Mouse (Mus musculus) left cerebral cortex, adult 9 months (tissue): ENCODE data around the gene Kif18b.
A peak's percentile ranks its signal among the peaks of the same experiment; 100 is the strongest.

ENCODE experiments used
- DNase-seq, 2 experiments: peaks; one replicate each; pipeline ENCODE4 v3.0.0; 2022; ENCODE audit warnings: low spot score in 2 of 2

Kif18b gene

DNA sequence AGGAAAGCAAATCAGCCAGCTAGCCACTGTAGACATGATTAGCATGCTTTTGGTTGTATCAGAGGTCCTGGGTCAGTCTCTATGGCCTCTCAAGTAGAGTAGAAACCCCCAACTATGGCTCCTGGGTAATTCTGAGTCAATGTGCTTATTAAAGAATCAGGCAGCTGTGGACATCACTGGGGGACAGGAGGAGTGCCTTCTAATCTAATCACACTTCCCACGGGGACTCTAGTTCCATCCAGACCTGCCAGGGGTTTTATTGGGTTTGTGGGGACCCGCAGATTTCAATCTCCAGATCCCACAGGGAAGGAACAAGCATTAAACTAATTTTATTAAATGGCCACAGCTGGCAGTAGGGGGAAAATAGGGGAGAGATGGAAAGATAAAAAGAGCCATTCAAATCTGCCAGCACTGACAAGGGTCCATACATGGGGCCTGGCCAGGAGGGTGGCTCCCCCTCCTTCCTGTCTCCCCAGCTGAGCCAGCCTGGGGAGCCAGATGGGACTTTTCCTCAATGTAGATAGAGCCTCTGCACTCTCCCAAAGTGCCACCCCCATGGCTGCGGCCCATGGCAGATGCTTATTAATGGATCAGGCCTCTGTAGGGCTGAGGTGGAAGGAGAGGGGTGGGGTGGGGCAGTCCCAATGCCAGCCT is 12.7 kb upstream of the Kif18b start:
- no peak for DNase-seq

DNA sequence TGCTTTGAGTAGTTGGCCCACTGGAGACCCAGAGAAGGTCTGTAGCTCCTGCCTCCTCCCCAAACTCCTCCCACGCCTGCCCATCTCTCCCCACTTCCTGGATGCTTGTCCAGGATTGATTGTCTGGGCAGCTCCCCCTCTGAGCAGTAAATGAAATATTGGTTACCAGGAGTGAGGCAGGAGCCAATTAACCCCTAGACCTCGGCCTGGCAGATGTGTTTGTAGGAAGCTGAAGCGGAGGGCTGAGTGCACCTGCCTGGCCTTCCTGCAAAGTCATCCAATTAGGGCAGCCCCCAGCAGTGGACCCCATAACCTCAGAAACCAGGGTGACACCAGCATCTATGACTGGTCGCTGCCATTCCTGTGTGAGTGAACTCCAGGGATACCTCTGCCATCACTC is 11.3 kb upstream of the Kif18b start:
- no peak for DNase-seq

DNA sequence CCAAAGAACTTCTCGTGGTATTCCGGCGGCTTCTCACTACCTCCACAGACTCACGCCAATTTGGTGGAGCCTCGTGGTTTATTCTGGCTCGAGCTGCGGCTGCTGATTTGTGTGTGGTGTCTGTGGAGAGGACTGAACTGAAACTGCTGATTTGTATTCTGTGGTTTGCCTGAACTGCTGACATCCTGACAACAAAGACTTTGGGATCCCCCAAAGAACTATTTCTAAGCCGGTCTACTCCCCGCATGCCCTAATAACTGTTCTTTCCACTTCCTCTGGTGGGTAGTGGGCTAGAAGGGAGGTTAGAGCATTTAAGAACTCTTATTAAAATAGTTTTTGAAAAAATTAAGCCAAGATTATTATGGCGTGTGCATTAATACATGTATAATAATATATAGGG is 5.7 kb upstream of the Kif18b start:
- no peak for DNase-seq

DNA sequence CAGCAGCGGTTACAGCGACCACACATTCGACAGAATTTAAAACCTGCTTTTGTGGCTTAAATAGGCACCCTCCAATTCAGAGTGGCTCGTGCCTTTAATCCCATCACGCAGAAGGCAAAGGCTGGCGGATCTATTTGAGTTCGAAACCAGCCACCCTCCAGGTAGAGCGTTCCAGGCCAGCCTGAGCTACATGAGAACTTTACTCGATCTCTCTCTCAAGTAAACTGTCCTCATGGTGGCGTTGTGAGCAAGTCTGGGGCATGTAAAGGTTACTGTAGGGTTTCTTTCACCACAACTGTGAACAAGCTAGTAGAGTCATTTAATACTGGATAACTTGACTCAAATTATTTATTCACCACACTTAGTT is 410 bp upstream of the Kif18b start:
- DNase-seq: no peak

DNA sequence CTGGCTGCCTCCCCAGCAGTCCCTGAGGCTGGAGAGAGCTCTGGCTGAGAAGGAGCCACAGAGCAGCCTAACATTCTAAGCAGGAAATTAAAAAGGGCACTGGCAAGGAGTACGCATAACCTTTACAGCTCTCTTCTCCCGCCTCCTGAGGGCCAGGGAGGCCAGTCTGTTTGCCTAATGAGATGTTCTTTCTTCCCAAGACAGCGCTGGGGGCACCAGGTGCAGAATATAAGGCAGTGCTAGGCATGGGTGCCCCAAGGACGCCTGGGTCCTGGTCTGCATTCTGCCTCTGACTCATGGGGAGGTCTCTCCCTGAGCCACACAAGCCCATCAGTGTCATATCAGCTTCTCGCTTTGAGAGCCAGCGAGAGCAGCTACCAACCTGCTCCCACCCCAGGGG is 3.4 kb downstream of the Kif18b start:
- DNase-seq: no peak

DNA sequence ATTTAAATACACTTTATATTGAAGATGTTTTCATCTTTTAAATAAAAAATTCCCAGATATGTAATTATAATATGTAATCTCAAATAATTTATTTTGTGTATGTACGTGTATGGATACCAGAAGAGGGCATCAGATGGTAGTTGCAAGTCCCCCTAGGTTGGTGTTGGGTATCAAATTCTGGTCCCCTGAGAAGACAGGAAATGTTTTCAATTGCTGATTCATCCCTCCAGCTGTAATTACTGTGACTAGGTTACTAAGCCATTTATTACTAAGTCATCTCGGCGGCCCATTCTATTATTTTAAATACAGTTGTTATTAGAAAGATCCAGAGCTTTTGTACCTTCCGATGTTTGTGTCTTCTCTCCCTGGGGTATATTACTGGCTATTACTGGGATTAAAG is 6.8 kb downstream of the Kif18b start:
- DNase-seq: no peak

DNA sequence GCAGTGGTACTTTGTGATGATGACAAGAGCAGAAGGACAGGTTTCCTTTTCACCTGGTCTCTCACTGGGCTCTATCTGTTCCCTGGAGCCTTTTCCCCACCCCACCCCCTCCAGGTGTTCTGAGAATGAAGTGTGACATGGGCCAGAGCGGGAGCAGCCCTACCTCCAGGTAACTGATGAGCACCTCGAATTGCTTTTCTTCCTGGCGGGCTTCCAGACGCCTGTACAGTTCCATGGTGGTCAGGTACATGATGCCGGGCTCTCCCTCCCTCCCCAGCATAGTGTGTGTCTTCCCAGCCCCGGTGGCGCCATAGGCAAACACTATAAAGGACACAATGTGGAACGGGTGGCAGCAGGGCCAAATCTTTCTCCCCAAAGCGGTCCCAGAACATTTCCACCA is 9.5 kb downstream of the Kif18b start:
- no peak for DNase-seq

DNA sequence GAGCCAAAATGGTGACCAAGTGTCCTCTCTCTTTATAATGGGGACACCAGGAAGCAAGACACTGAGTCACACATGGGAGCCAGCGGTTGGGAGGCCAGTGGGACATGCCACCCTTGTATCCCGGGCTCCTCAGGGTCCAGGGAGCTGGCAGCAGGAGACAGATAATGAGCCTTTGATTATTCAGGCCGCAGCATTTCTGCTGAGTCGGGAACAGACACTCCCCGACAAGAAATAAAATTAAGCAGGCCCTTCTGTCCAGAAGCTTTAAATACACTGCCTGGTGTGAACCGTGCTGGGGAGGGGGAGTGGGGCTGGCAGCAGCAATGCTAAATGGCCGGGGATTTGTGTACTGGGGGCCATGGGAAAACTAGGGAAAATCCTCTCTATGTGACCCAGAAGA is 13.5 kb downstream of the Kif18b start:
- no peak for DNase-seq

DNA sequence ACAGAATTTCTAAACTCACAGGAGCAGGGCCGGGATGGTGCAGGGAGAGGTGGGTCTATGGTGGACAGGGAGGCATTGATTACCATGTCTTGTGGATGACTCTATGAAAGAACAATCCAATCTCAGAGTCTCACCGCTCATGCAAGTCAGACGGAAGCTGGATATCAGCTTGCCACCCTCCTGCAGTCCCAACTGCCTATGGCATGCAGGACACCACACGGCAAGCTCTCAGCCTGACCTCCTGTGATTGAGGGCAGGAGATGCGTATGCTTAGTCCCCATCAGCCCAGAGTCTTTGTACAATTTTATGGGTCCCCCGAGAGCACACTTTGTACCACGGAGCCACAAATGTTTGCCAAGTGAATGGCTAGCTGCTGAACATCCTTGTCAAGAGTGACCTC is 21.3 kb downstream of the Kif18b start:
- DNase-seq: no peak

DNA sequence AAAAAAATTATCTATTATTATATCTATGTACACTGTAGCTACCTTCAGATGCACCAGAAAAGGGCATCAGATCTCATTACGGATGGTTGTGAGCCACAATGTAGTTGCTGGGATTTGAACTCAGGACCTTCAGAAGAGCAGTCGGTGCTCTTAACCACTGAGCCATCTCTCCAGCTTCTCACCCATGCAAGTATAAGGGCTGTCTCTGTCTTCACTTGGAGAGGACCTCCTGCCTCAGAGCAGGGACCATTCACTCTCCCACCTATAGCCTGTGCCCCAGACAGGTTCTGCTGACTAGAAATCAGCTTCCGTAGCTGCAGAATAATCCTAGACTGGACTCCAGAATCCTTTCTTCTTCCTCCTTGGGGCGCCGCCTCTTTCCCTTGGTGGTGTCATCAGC is 22.8 kb downstream of the Kif18b start:
- DNase-seq: no peak

DNA sequence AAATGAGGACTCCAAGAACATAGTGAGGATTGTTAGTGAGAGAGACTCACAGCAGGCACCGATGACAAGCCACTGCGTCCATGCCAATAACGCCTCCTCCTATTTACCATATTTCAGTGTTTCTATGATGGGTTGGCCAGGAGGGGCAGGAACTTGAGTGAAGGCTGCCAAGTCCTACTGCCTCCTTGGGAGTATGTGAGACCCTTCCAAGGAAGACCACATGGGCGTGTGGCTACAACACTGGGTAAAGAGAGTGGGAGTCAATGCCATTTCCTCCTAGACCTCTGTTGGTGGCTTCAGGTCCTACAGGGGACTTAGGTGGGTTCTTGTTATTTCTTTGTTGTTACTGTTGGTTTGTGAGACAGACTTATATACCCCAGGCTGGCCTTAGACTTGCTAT is 23.7 kb downstream of the Kif18b start:
- DNase-seq: no peak

DNA sequence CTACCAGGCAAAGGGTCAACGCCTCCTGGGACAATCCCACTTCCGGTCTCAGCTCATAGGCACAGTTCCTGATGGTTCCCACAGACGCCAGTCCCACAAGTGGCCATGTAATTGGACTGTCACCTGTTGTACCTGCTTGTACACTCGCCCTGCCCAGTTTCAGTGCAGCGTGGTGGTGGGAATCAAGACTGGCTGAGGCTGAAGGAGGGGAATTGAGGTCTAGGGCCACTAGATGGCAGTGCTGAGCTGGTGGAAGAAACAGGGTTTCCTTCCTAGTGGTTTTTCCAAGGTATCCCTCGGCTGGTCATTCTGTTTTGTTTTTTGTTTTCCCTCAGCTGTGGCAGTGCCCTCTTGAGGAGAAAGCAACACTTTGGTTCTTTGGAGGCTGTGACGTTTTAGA is 24.2 kb downstream of the Kif18b start, which contains the start of gene Gfap:
Gfap (minus strand) TSS at position 150 of the 400 bp plus-strand sequence.
- DNase-seq: peak in 1 of 2 experiments; percentile 85

DNA sequence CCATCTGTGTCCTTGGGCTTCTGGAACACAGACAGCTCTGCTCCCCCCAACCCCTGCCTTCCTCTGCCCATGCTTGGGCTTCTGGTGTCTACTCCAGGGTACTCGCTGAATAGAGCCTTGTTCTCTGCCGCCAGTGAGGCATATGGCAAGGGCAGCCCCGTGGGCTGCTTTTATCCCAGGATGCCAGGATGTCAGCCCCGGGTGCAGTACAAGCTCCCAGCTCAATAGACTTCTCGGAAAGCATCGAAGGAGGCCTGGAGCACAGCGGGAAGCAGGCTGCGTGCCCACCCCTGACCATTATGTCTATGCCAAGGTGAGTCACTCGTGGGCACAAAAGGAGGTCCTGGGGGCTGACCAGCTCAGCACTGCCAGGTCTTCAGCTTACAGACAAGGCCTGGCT is 26.5 kb downstream of the Kif18b start:
- DNase-seq: peak in 1 of 2 experiments; percentile 46

DNA sequence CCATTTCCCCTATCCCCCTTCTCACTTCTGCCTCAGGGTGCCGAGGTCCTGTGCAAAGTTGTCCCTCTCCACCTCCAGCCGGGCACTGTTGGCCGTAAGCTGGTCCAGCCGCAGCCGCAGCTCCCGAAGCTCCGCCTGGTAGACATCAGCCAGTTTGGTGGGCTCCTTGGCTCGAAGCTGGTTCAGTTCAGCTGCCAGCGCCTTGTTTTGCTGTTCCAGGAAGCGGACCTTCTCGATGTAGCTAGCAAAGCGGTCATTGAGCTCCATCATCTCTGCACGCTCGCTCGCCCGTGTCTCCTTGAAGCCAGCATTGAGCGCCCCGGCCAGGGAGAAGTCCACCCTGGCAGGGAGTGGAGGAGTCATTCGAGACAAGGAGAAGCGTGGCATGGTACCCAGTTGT is 28.3 kb downstream of the Kif18b start:
- no peak for DNase-seq

DNA sequence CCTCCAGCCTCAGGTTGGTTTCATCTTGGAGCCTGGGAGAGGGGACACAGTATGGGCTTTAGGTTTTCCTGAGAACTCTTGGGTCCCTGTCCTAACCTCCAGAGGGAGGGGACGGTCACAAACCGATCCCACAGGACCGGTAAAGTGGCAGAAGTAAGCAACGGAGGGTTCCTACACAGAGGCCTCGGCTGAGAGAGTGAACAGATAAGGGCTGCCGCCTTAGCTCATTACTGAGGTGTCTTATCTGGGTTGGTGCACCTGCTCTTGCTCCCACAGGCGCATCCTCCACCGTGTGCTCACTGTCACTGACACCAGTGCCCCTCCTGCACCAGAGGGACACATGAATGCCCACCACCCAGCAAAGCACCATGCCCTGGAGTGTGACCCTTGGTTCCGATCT is 29.1 kb downstream of the Kif18b start:
- no peak for DNase-seq

DNA sequence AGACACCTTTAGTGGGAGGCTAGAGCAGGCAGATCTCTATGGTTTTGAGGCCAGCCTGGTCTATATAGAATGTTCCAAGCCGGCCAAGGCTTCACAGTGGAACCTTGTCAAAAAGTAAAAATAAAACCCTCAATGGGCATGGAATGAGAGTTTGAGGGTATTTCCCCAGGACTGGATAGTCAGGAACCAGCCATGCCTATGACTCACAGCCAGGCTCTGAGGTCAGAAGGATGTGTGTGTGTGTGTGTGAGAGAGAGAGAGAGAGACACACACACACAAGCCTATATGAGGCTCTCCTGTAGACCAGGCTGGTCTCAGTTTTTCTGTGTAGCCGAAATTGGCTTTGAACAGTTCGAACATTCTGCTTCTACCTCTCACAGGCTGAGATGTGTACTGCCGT is 30.2 kb downstream of the Kif18b start:
- DNase-seq: no peak

DNA sequence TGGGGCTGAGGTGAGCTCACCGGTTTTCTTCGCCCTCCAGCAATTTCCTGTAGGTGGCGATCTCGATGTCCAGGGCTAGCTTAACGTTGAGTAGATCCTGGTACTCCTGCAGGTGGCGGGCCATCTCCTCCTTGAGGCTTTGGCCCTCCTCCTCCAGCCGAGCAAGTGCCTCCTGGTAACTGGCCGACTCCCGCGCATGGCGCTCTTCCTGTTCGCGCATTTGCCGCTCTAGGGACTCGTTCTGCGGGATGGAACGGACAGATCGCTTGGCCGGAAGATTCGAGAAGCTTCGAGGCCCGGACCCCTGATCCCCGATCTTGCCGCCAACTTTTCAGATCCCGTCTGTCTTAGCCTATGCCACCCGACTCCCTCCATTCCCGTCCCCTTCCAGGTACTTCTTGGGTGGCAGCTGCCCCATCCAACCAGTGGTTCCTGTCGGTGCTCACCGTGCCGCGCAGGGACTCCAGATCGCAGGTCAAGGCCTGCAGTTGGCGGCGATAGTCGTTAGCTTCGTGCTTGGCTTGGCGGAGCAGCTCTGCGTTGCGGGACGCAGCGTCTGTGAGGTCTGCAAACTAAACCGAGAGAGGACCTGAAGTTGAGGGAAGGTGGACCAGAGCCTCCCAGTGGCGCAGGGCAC is 31.8 kb downstream of the Kif18b start:
- no peak for DNase-seq

DNA sequence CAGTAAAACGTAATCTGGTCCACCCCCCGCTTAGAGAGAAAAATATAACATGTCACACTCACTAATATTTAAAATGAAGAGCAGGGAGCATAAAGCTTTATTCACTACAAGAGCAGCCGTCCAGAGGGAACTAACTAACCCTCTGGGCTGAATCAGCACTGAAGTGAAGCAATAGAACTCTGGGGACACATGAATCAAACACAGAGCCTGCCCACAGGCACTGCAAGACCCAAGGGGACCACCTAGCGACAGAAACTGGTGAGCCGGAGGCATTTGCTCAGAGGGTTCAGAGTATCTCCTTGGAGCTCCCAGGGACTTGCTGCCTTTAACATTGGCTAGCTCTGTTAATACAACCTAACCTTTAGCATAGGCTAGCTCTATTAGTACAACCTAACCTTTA is 34.8 kb downstream of the Kif18b start:
- no peak for DNase-seq

DNA sequence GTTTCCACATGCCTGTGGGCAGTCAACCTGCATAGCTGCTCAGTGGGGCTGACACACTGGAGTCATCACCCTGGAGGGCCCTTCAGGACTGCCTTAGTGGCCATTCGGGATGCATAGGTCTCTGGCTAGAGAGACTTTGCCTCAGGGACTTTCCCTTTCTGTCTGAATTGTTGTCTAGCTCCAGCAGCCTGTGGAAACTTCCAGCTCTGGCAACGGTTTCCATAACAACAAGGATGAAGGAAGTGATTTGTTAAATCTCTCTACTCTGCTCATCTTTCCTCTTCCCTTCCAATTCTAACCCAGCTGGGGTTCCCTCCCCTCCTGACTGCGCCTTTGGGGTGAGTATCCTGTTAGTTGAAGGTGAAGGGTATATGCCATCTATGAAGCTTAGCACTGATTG is 36.8 kb downstream of the Kif18b start:
- DNase-seq: peak in 1 of 2 experiments; percentile 63

DNA sequence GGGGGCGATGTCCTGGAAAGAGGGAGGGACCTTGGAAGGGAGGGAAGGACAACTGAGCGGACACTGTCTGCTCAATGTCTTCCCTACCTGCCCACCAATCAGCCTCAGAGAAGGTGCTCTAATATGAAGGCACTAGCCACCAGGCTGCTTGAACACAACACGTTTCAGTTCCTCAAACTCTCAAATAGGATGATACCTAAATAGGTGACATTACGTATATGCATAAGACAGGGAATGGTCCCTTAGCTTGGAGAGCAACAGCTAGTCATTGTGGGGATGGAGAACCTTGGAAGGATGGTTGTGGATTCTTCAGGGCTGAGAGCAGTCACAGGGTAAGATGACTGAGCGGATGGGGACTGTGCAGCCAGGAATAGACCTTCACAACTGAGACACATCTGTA is 37.5 kb downstream of the Kif18b start:
- no peak for DNase-seq

DNA sequence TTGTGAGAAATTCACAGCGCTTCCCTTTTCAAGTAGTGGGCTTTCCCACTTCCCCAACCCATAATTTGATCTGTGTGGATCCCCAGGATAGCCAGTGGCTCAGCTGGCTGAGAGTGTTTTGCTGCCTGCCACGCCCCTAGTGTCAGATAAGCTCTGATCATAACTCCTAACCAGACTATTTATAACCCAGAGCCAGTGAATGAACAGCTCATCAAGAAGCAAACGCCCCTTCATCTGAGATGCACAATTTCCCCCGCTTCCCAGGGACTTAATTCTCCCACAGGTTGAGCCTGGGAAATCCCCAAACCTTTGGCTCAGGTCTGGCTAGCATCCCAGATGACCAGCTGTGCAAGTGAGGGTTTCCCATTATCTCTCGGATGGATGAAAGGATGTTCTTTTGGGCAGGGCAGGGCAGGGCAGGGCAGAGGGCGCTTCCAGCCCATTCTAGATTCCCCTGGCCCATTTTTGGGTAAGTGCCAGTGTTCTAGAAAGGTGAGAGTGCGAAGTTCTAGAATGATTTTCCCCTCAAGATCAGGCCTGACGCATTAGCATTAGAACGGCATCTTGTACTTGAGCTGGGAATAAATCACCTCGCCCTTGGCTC is 40.2 kb downstream of the Kif18b start, which contains the start of gene Fam187a:
Fam187a (plus strand) TSS at position 554 of the 604 bp plus-strand sequence.
- DNase-seq: no peak

DNA sequence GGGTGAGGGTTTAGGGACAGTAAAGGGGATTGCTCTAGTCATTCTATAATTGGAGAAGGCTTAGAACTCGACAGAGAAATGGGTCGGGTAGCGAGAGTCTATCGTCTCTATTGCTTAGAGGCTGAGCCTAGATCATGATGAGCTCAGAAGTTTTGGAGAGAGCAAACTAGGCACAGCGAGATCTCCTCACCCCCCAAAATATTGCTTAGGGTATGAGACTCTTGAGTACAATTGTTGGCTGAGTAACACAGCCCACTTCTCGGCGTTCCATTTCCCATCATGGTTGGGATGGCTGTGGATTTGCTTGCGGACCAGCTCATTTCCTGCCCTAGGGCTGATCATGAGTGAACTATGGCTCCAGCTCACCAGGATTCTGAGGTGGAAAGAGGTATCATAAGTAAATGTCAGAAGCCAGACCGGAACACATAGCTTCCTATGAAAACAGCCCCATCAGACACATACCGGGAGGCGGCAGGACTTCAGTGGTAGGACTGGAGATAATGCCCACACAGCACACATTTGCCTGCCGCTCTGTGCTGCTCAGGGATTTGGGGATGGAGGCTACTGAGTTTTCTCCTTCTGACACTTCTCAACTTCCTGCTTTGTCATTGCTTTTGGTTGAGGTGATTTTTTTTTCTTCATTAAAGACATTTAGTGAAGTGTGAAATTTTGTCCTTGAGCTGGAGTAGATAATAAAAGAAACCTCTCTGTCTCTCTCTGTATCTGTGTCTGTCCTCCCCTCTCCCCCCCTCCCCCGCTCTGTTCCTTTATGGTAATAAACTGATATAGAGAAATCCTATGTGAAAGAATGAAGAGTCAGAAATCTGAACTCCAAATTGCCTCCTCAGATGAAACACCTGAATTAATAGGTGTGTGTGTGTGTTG is 43.4 kb downstream of the Kif18b start:
- no peak for DNase-seq
